Mouse (Mus musculus) layer of hippocampus, postnatal 14 days (tissue): Measurements from ENCODE around the gene Rnf151. TPM values are rescaled to one million over a fixed set of nuclear protein-coding genes. Genes with fewer than 3 reads are reported as not detected.

Experiments used
- DNase-seq, 2 experiments: peaks; one replicate each; pipeline ENCODE4 v3.0.0; 2021 to 2022; ENCODE audit warnings: low spot score in 2 of 2, mixed read lengths in 1 of 2
- total RNA-seq, 2 experiments: library from RNA; stranded (reverse); gene quantifications; 2 replicates each; pipeline ENCODE4 v1.2.3; 2021

Rnf151 gene
- total RNA-seq, 2 experiments from 2014 or later, result not detected

GRCm38 (mm10) chr17:24706982-24707800, 10.7 kb downstream of the Rnf151 start, which contains the start of gene Tbl3:
Tbl3 (minus strand) TSS chr17:24707660.
- DNase-seq, result peak; percentile 94 to 95

- DNase-seq, result no peak
These were observed 12.0 kb downstream of the Rnf151 start for GRCm38 (mm10) chr17:24705821-24706220.

GRCm38 (mm10) chr17:24701251-24701650, 16.6 kb downstream of the Rnf151 start:
- no peak for DNase-seq

- no peak for DNase-seq
These were observed 18.4 kb downstream of the Rnf151 start for GRCm38 (mm10) chr17:24699473-24699872.

GRCm38 (mm10) chr17:24698715-24699114, 19.1 kb downstream of the Rnf151 start:
- no peak for DNase-seq

GRCm38 (mm10) chr17:24697985-24698384, 19.9 kb downstream of the Rnf151 start:
- no peak for DNase-seq

GRCm38 (mm10) chr17:24696011-24696697, 21.7 kb downstream of the Rnf151 start, which contains the start of the genes Gfer and Noxo1:
Gfer (minus strand) TSS chr17:24696156.
Noxo1 (plus strand) TSS chr17:24696234.
- DNase-seq, result peak; percentile 75 to 80

- DNase-seq, result no peak
These were observed 22.4 kb downstream of the Rnf151 start for GRCm38 (mm10) chr17:24695326-24696010.

- DNase-seq, result no peak
These were observed 25.5 kb downstream of the Rnf151 start for GRCm38 (mm10) chr17:24692385-24692784.

GRCm38 (mm10) chr17:24689251-24690081, 28.4 kb downstream of the Rnf151 start, which contains the start of gene Syngr3:
Syngr3 (minus strand) TSS chr17:24689955.
- peak in 1 of 2 experiments; percentile 50 for DNase-seq

GRCm38 (mm10) chr17:24687599-24687998, 30.3 kb downstream of the Rnf151 start:
- DNase-seq, result no peak

- DNase-seq, result no peak
These were observed 30.7 kb downstream of the Rnf151 start for GRCm38 (mm10) chr17:24687146-24687595.

GRCm38 (mm10) chr17:24686514-24686913, 31.3 kb downstream of the Rnf151 start:
- no peak for DNase-seq

- DNase-seq, result no peak
These were observed 40.3 kb downstream of the Rnf151 start for GRCm38 (mm10) chr17:24677500-24678080.

- DNase-seq, result no peak
These were observed 41.0 kb downstream of the Rnf151 start for GRCm38 (mm10) chr17:24676877-24677276.

GRCm38 (mm10) chr17:24676187-24676586, 41.7 kb downstream of the Rnf151 start:
- DNase-seq, result peak; percentile 66 to 70

- DNase-seq, result peak in 1 of 2 experiments; percentile 63
These were observed 43.6 kb downstream of the Rnf151 start for GRCm38 (mm10) chr17:24674277-24674676.

GRCm38 (mm10) chr17:24672141-24672540, 45.7 kb downstream of the Rnf151 start:
- DNase-seq, result no peak

- no peak for DNase-seq
These were observed 46.5 kb downstream of the Rnf151 start for GRCm38 (mm10) chr17:24671346-24671745.

GRCm38 (mm10) chr17:24670246-24670844, 47.5 kb downstream of the Rnf151 start:
- no peak for DNase-seq
